Mouse (Mus musculus) cerebellum, adult 2 months (tissue): ENCODE data around the gene Reep3. TPM values are rescaled to one million over a fixed set of nuclear protein-coding genes. Genes with fewer than 3 reads are reported as not detected.

Experiments
- DNase-seq, 2 experiments: peaks; one replicate each; pipeline ENCODE4 v3.0.0; 2021
- H3K27ac ChIP-seq: fragments of 200-500 bp; 2 replicates; pipeline ENCODE4 v1.5.1; 2012; ENCODE audit warnings: low read length, control low read depth, inconsistent platforms; ENCODE audit not compliant: insufficient read depth
- H3K27me3 ChIP-seq: fragments of 200-500 bp; 2 replicates; pipeline ENCODE4 v1.6.1; 2012; ENCODE audit warnings: inconsistent platforms, mild to moderate bottlenecking, low read length, moderate library complexity; ENCODE audit not compliant: control insufficient read depth, insufficient read depth
- H3K4me1 ChIP-seq: fragments of 200-500 bp; 2 replicates; pipeline ENCODE4 v1.6.1; 2011; ENCODE audit warnings: low read length; ENCODE audit not compliant: control insufficient read depth, insufficient read depth
- H3K4me3 ChIP-seq: fragments of 200-500 bp; replicated peaks from 2 replicates; pipeline ENCODE3; 2011; ENCODE audit warnings: mild to moderate bottlenecking, low read depth, low read length, control low read depth; ENCODE audit not compliant: insufficient read depth
- CTCF ChIP-seq: fragments of 200-500 bp; IDR thresholded peaks from 2 replicates; pipeline ENCODE4 v1.5.1; 2011; ENCODE audit warnings: low read depth, mild to moderate bottlenecking, control low read depth, low read length, moderate library complexity, borderline replicate concordance; ENCODE audit not compliant: insufficient read depth
- POLR2A ChIP-seq: fragments of 200-500 bp; IDR thresholded peaks from 2 replicates; pipeline ENCODE4 v1.6.1; 2011; ENCODE audit warnings: low read length, control low read depth, borderline replicate concordance; ENCODE audit not compliant: insufficient read depth
- WGBS: fragments of 180-500 bp; shearing (Covaris S2); methylation state at CpG from one replicate; pipeline ENCODE4 v1.1.7; 2018; 5-methylcytosine and 5-hydroxymethylcytosine counted together
- polyA plus RNA-seq: library from polyadenylated mRNA; depleted of rRNA; stranded (reverse); fragments of >200 nt; gene quantifications from 2 replicates; pipeline ENCODE4 v1.2.3, GENCODE M21; 2012

Reep3 gene
- polyA plus RNA-seq, 1 experiment, result 44.0 TPM

- DNase-seq, result no peak
- Histone ChIP-seq H3K4me1 (no peaks in the 10 kb centered on the region), H3K27me3 (no peaks in the 10 kb centered on the region), H3K27ac (no peak overlapping the region), H3K4me3 (no peak overlapping the region)
- 81% methylated on average over 1 of the region's 1 CpGs for WGBS
- TF ChIP-seq POLR2A (no peak), CTCF (no peak)
Measured at GRCm38 (mm10) chr10:66975451-66975850, 121.3 kb downstream of the Reep3 start.

- Histone ChIP-seq H3K27ac (no peak overlapping the region), H3K27me3 (no peaks in the 10 kb centered on the region), H3K4me3 (no peak overlapping the region), H3K4me1 (no peaks in the 10 kb centered on the region)
- DNase-seq, result no peak
- 71% methylated on average over 4 of the region's 4 CpGs for WGBS
- TF ChIP-seq CTCF (no peak), POLR2A (no peak)
Measured at GRCm38 (mm10) chr10:66974417-66974816, 122.3 kb downstream of the Reep3 start.

- DNase-seq, result no peak
- H3K4me3 ChIP-seq, result no peak overlapping the region
- H3K4me1 ChIP-seq, result no peaks in the 10 kb centered on the region
- no peak overlapping the region for H3K27ac ChIP-seq
- H3K27me3 ChIP-seq, result no peaks in the 10 kb centered on the region
- TF ChIP-seq POLR2A (no peak), CTCF (no peak)
- WGBS, result 84% methylated on average over 6 of the region's 6 CpGs
Measured at GRCm38 (mm10) chr10:66973866-66974265, 122.9 kb downstream of the Reep3 start.

- DNase-seq, result no peak
- WGBS, result 69% methylated on average over 2 of the region's 2 CpGs
- Histone ChIP-seq H3K27ac (no peak overlapping the region), H3K27me3 (no peaks in the 10 kb centered on the region), H3K4me1 (no peaks in the 10 kb centered on the region), H3K4me3 (no peak overlapping the region)
- TF ChIP-seq CTCF (no peak), POLR2A (no peak)
Measured at GRCm38 (mm10) chr10:66973274-66973673, 123.5 kb downstream of the Reep3 start.

GRCm38 (mm10) chr10:66970336-66971115, 126.2 kb downstream of the Reep3 start:
- TF ChIP-seq POLR2A (no peak), CTCF (no peak)
- Histone ChIP-seq H3K27me3 (no peaks in the 10 kb centered on the region), H3K4me3 (no peak overlapping the region), H3K4me1 (no peaks in the 10 kb centered on the region), H3K27ac (no peak overlapping the region)
- no peak for DNase-seq
- WGBS, result 93% methylated on average over 23 of the region's 23 CpGs

- DNase-seq, result no peak
- H3K4me3 ChIP-seq, result no peak overlapping the region
- H3K27ac ChIP-seq, result no peak overlapping the region
- WGBS, result 78% methylated on average over 2 of the region's 2 CpGs
- no peak for TF ChIP-seq POLR2A
- TF ChIP-seq CTCF, result no peak
- H3K4me1 ChIP-seq, result no peaks in the 10 kb centered on the region
- H3K27me3 ChIP-seq, result no peaks in the 10 kb centered on the region
Measured at GRCm38 (mm10) chr10:66969581-66969980, 127.2 kb downstream of the Reep3 start.

- Histone ChIP-seq H3K4me3 (no peak overlapping the region), H3K27me3 (no peaks in the 10 kb centered on the region), H3K27ac (no peak overlapping the region), H3K4me1 (no peaks in the 10 kb centered on the region)
- no peak for TF ChIP-seq POLR2A
- no peak for TF ChIP-seq CTCF
- no peak for DNase-seq
- 76% methylated on average over 5 of the region's 5 CpGs for WGBS
Measured at GRCm38 (mm10) chr10:66969081-66969480, 127.7 kb downstream of the Reep3 start.

GRCm38 (mm10) chr10:66968541-66968940, 128.2 kb downstream of the Reep3 start:
- 47% methylated on average over 4 of the region's 4 CpGs for WGBS
- H3K4me1 ChIP-seq, result no peaks in the 10 kb centered on the region
- H3K27ac ChIP-seq, result no peak overlapping the region
- DNase-seq, result no peak
- H3K4me3 ChIP-seq, result no peak overlapping the region
- H3K27me3 ChIP-seq, result no peaks in the 10 kb centered on the region
- no peak for TF ChIP-seq CTCF
- no peak for TF ChIP-seq POLR2A
